Mouse (Mus musculus): ENCODE measurements at regions not wholly inside any gene's neighbourhood (a gene's known extent, or its start where the extent isn't known, plus 50 kb on each side); places are given as distances from the start of the nearest gene placed in this dataset.

DNA sequence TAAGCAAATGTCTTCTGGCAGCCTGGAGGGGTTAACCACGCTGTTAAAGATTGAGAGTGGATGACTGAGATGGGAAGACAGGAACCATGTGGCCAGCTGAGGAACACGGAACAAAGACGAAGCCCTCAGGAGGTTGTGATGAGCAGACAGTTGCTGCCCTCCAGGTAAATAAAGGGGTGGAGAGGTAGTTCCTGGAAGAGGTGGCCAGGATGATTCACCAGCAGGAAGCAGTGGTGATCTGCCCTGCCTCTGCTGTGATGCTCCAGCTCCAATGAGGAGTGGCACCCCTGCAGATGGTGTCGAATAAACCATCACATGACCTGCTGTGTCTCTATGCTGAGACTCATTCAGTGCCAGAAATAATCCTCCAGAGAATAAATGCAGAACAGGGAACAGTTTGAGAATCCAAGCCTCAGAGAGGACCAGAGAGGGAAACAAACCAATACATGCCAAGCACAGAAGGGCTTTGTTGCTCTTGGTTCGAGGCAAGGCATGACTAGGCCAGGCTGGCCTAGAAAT is 74.7 kb upstream of the Glrp1 start:
- TF ChIP-seq EP300 (IDR thresholded peaks at IDR 0.05; ENCODE audit: insufficient read depth, low read depth, low read length) (no peak), POLR2A (IDR thresholded peaks at IDR 0.05; ENCODE audit: insufficient read depth, low read depth, low read length) (no peak)

Data from heart, adult 2 months (tissue).